Mouse (Mus musculus) stomach, postnatal 0 days (tissue): ENCODE measurements around the gene Dppa3.

Experiments used
- CTCF ChIP-seq: IDR thresholded peaks from 2 replicates; pipeline ENCODE4 v1.5.1; 2016; ENCODE audit warnings: antibody characterized with exemption, low read depth, mild to moderate bottlenecking, moderate library complexity
- EP300 ChIP-seq: optimal IDR thresholded peaks from 2 replicates; pipeline ENCODE3; 2016; ENCODE audit warnings: antibody characterized with exemption

GRCm38 (mm10) chr6:122612426-122612825 lies 13.8 kb upstream of the Dppa3 start:
- TF ChIP-seq EP300 (no peak), CTCF (no peak)
